Mouse (Mus musculus): Measurements from ENCODE around the gene Fgfr2. TPM values are rescaled to one million over a fixed set of nuclear protein-coding genes. Genes with fewer than 3 reads are reported as not detected.

Gene Fgfr2
- total RNA-seq, 2 experiments from 2014 or later, result 27.3 to 32.7 TPM

DNA sequence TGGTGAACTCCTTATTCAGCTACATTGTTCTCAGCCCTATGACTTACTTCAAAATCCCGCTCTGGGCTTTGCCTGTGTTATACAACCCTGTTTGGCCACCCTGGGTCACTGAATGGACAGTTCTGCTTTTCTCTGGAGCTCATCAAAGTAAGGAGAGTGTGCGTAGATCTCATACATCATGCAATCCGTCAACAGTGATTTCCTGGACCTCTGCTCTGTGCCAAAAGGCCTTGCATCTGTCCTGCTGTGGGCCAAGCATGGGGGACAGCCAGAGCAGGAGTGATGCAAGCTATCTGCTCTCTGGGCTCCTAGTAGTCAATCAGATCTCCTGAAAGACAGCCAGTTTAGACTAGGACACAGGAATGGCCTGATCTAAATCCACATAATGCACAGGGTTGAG lies 2137.4 kb downstream of the Fgfr2 start:
- intact Hi-C loops (cut with DNase I), result no loop called here
- DNase-seq (ENCODE audit: low spot score in 2 of 2), result no peak

- DNase-seq (ENCODE audit: low spot score in 2 of 2), result no peak
- intact Hi-C loops (cut with DNase I), result no loop called here
These were observed 2138.0 kb downstream of the Fgfr2 start for GRCm38 (mm10) chr7:130985193-130985592.

DNA sequence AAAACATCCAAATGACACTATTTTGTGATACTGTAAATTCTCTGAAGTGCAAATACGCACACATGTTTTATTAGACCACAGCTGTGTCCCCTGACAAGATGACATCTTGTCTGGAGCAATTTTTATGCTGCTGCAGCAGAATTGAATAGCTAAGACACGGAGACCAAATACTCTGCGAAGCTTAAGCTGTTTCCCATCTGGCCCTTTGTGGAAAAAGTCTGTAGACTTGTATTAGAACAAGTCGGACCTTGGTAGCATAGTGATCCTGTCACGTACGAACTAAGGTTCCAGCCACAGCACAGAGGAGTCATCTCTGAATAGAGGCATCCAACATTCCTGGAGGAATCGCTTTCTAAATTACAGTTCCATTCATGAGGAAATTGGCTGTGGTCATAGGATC lies 2138.9 kb downstream of the Fgfr2 start:
- DNase-seq (ENCODE audit: low spot score in 2 of 2), result no peak
- intact Hi-C loops (cut with DNase I), result no loop called here

DNA sequence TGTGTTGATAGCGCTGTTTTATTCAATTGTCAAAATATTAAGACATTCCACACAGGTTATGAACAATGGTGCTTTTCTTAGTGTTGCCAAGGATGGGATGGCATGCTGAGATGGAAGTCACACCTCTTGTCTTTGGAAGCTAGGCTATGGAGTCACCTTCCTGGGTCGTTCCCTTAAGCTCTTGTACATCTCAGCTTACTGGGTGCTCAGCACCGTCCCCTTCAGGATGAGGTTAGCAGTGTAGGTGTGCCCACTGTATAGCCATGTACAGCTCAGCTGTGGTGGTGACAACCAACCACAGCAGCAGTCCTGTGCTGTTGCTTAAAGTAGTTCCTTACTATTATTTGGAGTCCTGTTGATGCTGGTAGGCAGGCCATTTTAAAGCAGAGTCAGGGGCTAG lies 2140.3 kb downstream of the Fgfr2 start:
- DNase-seq (ENCODE audit: low spot score in 2 of 2), result no peak
- intact Hi-C loops (cut with DNase I), result no loop called here

- intact Hi-C loops (cut with DNase I), result no loop called here
- DNase-seq (ENCODE audit: low spot score in 2 of 2), result no peak
These were observed 2140.8 kb downstream of the Fgfr2 start for GRCm38 (mm10) chr7:130982371-130982770.

DNA sequence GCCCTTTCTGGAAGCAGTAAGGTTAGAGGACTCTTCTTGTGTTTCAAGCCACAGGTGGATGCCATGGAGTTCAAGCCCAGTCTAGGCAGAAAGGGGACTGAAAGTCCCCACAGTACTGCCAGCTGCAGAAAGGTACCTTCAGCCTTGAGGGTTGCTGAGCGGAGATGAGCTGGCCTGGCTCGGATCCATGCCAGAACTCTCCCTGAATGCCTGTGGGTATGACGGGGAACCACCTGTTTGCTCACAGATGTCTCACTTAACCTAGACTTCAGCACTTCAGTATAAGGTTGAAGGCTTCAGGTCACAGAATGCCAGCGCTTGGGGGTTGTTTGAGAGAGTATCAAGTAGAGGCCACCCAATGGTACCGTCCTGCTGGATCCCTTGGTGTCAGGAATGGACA lies 2143.0 kb downstream of the Fgfr2 start:
- DNase-seq (ENCODE audit: low spot score in 2 of 2), result no peak
- intact Hi-C loops (cut with DNase I), result no loop called here

DNA sequence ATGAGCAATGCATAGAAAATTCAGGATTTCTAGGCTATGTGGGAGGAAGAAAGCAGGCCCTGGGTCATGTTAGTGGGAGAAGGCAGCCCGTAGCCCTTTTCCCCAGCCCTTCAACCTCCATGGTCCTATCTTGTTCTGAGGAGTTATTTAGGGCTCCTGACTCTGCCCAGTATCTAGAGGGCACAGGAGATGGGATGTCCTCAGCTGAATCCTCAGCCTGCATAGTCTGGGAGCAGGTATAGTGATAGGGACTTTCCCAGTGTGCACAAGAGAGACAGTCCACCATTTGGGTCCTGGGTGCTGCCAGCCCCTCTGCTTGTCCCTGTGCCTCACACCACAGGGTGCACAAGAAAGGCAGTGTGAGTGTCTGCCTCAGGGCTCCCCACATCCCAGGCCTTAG lies 2144.6 kb downstream of the Fgfr2 start:
- intact Hi-C loops (cut with DNase I), result no loop called here
- DNase-seq (ENCODE audit: low spot score in 2 of 2), result no peak

DNA sequence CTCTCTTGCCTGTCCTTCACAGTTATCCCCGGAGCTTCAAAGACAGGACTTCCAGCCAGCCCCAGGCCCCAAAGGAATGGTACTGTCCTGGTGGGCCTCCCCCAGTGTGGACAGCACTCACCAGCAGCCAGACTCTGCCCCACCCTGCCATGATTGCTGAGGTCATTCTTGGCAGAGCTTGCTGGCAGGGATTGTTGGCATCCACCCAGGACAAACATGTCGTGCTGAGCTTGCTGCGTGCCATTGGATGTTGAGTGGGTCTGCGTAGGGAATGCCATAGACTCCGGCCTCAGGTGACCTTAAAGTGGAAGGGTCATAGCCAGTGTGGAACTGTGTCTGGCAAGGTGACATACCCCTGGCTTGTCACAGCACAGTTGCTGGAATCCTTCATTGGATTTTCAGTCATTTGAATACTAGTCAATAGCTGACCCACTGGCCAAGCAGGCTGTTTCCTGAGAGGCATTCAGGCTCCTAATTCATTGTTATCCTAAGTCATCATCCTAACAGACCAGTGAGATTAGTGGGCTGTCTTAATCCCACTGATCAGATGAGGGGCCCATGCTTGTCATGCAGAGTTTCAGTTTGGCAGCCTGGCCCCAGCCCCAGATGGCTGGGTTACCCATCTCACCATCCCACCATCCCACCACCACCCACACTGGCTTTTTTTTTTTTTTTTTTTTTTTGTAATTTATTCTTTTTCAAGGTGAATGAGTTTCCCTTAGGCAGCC lies 2145.2 kb downstream of the Fgfr2 start:
- peak; percentile 63 to 81 for DNase-seq (ENCODE audit: low spot score in 2 of 2)
- intact Hi-C loops (cut with DNase I), result no loop called here

- intact Hi-C loops (cut with DNase I), result no loop called here
- DNase-seq (ENCODE audit: low spot score in 2 of 2), result no peak
These were observed 2146.7 kb downstream of the Fgfr2 start for GRCm38 (mm10) chr7:130976305-130976935.

DNA sequence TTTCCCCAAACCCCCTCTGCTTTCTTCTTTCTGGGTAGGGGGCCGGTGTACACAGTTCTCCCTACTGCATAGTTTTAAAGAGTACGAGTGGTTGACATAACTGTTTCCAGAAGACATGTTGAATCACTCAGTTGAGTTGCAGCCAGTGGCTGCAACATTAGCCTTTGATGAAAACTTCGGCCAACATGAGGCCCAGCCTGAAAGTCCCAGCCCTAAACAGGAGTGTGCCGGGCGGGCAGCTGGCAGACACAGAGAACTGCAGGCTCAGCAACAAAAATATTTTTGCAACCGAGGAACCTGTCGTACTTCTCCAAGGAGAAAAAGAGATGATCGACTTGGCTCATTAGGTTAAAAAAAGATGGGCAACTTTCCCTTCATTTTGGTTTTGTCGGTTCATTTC lies 2150.4 kb downstream of the Fgfr2 start:
- no peak for DNase-seq (ENCODE audit: low spot score in 2 of 2)

DNA sequence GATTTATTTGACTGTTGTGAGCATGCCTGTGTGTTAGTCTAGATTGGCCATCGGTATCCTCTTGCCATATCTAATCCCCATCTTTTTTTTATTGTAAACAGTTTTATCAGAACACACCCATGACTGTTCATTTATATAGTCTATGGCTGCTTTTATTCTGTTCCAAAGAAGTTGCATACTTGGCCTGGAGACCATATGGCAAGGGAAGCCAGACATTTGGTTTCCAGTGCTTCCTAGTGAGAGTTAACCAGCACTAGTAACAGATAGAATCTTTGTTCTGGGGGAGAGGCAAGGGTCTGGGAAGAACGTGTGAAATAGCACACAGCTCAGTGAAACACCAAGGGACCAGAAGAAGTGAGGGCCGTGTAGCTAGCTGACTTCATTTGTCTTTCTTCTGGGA lies 2153.6 kb downstream of the Fgfr2 start:
- DNase-seq (ENCODE audit: low spot score in 2 of 2), result no peak
- intact Hi-C loops (cut with DNase I), result no loop called here

More for the DNA sequence above, 2150.4 kb downstream of the Fgfr2 start:
- intact Hi-C loops (cut with DNase I), result no loop called here

- DNase-seq (ENCODE audit: low spot score in 2 of 2), result no peak
- intact Hi-C loops (cut with DNase I), result no loop called here
These were observed 2154.1 kb downstream of the Fgfr2 start for GRCm38 (mm10) chr7:130969076-130969475.

DNA sequence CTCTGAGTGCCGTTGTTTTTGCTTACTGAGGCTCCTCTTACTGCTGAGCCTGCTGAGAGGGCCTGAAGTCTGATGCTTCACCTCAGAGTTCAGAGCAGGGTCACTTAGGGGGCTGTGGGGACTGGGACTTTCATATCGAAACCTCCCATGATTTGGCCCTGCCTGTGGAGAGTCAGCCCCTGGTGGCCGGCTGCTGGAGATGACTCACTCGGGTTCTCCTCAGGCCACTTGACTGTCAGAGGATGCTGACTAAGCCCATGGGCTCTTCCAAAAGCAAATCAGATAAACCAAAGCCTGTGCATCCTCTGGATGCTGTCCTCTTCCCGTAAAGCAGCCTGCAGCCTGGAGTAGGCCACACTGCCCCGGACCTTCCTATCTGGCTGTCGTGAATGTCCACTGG lies 2154.6 kb downstream of the Fgfr2 start:
- intact Hi-C loops (cut with DNase I), result no loop called here
- DNase-seq (ENCODE audit: low spot score in 2 of 2), result peak in 1 of 2 experiments; percentile 27

- intact Hi-C loops (cut with DNase I), result no loop called here
- DNase-seq (ENCODE audit: low spot score in 2 of 2), result no peak
These were observed 2155.2 kb downstream of the Fgfr2 start for GRCm38 (mm10) chr7:130967901-130968300.

DNA sequence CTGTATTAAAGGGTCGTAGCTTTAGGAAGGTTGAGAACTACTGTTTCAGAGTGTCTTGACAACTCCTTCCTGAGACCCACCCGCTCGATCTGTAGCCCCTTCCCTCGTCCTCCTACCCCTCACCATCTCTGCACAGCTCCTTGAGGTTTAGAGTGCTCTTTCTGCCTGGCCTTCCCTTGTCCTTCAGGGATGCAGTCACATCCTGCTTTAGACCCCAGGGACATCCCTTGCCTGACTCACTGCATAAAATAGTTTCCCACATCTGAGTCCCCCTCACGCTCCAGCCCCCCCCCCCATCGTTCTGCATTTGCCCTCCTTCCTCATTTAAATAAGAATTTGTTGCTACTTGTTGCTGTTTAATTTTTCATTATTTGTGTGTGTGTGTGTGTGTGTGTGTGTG lies 2156.3 kb downstream of the Fgfr2 start:
- DNase-seq (ENCODE audit: low spot score in 2 of 2), result no peak
- intact Hi-C loops (cut with DNase I), result no loop called here

DNA sequence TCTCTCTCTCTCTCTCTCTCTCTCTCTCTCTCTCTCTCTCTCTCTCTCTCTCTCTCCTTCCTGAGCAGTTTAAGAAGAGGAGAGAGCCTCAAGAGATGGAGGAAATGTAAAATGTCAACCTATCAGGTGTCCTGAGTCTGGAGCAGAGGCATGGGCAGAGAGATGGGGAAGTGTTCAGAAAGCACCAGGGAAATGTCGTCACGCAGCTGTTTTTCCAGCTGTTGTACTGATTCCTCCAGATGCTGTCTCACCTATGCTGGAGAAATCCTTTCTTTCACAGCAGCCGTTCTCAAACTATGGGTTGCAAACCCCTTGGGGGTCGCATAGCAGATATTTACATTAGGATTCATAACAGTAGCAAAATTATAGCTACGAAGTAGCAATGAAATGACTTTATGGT lies 2156.7 kb downstream of the Fgfr2 start:
- no peak for DNase-seq (ENCODE audit: low spot score in 2 of 2)
- intact Hi-C loops (cut with DNase I), result no loop called here

DNA sequence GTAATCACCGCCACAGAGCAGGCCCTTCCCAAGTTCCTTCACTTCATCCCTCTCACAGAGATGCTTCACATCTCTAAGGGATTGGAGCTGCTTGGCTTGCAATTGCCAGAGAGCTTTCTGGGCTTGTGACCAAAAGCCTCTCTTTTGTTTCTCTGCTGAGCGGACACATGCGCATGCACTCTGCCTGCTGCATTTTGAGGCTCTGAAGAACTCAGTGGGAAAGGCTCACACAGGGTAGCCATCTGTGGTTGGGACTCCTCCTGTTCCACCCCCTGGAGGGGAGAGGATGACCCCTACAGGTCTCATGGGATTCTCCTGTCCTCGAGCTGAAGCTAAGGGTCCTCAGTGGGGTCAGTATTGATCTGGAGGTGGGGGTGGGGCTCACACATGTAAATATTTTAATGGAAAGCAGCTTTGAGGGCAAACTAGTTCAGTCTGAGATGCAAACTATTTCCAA lies 2157.2 kb downstream of the Fgfr2 start:
- intact Hi-C loops (cut with DNase I), result no loop called here

GRCm38 (mm10) chr7:130965396-130965795 lies 2157.8 kb downstream of the Fgfr2 start:
- DNase-seq (ENCODE audit: low spot score in 2 of 2), result no peak
- intact Hi-C loops (cut with DNase I), result no loop called here

More for the DNA sequence above, 2157.2 kb downstream of the Fgfr2 start:
- peak; percentile 58 to 79 for DNase-seq (ENCODE audit: low spot score in 2 of 2)

- peak; percentile 38 to 52 for DNase-seq (ENCODE audit: low spot score in 2 of 2)
- intact Hi-C loops (cut with DNase I), result no loop called here
These were observed 2158.5 kb downstream of the Fgfr2 start for GRCm38 (mm10) chr7:130964686-130965085.

DNA sequence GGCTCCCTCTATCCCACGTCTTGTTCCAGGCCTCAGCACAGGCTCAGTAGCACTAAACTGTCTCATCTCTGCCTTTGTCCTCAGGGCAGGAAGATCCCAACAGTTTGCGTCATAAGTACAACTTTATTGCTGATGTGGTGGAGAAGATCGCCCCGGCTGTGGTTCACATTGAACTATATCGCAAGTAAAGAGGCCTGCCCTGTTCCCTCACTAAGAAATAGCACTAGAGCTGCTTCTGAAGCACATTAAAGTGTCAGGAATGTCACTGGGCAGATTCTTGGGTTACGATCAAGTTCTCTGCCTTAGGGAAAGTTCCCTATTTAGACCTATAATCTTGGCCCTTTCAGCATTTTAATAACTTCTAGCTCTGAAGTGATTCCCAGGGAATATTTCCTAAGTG lies 2161.7 kb downstream of the Fgfr2 start:
- no peak for DNase-seq (ENCODE audit: low spot score in 2 of 2)
- intact Hi-C loops (cut with DNase I), result no loop called here

DNA sequence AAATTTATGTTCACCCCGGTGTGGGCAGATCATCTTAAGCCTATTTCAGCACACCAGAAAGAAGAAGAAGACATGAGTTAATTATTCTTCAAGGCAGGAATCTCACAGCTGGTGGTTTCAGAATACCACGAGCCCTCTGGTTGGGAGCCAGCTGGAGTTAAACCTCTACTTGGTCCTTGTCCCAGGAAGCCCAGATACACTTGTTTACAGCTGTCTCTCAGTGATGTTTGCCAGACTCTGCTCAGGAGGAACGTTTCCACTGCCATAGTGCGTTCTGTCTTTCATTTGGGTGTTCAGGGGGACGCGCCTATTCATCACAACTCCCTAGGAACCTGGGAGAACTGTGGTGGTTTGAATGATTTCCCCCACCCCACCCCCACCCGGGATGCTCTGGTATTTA lies 2163.3 kb downstream of the Fgfr2 start:
- peak; percentile 56 to 58 for DNase-seq (ENCODE audit: low spot score in 2 of 2)
- intact Hi-C loops (cut with DNase I), result no loop called here
